Mouse (Mus musculus) thymus, adult 18-20 months (tissue): ENCODE measurements around the gene Slc3a1.

ENCODE experiments used
- DNase-seq, 2 experiments: peaks; one replicate each; pipeline ENCODE4 v3.0.0; 2022; ENCODE audit warnings: mixed read lengths in 2 of 2

Gene Slc3a1

GRCm38 (mm10) chr17:85038311-85038710 lies 10.1 kb downstream of the Slc3a1 start:
- DNase-seq = no peak

GRCm38 (mm10) chr17:85038761-85039160 lies 10.6 kb downstream of the Slc3a1 start:
- DNase-seq = no peak

- DNase-seq = no peak
Observed at GRCm38 (mm10) chr17:85040913-85041312, 12.7 kb downstream of the Slc3a1 start.

- no peak for DNase-seq
Observed at GRCm38 (mm10) chr17:85042419-85042818, 14.2 kb downstream of the Slc3a1 start.

- no peak for DNase-seq
Observed at GRCm38 (mm10) chr17:85043404-85043816, 15.2 kb downstream of the Slc3a1 start.

- DNase-seq = no peak
Observed at GRCm38 (mm10) chr17:85044466-85044865, 16.3 kb downstream of the Slc3a1 start.

GRCm38 (mm10) chr17:85045160-85045559 lies 17.0 kb downstream of the Slc3a1 start:
- no peak for DNase-seq

- DNase-seq = no peak
Observed at GRCm38 (mm10) chr17:85048379-85048778, 20.2 kb downstream of the Slc3a1 start.

GRCm38 (mm10) chr17:85058276-85058675 lies 30.1 kb downstream of the Slc3a1 start:
- DNase-seq = no peak

GRCm38 (mm10) chr17:85059136-85059535 lies 31.0 kb downstream of the Slc3a1 start:
- DNase-seq = no peak

GRCm38 (mm10) chr17:85063560-85063959 lies 35.4 kb downstream of the Slc3a1 start:
- no peak for DNase-seq

- no peak for DNase-seq
Observed at GRCm38 (mm10) chr17:85067331-85067730, 39.2 kb downstream of the Slc3a1 start.

GRCm38 (mm10) chr17:85070658-85071057 lies 42.5 kb downstream of the Slc3a1 start:
- DNase-seq = no peak

GRCm38 (mm10) chr17:85071088-85071775 lies 43.1 kb downstream of the Slc3a1 start:
- no peak for DNase-seq

- no peak for DNase-seq
Observed at GRCm38 (mm10) chr17:85072383-85072782, 44.2 kb downstream of the Slc3a1 start.

- DNase-seq = no peak
Observed at GRCm38 (mm10) chr17:85073214-85073613, 45.0 kb downstream of the Slc3a1 start.

- DNase-seq = no peak
Observed at GRCm38 (mm10) chr17:85074083-85074482, 45.9 kb downstream of the Slc3a1 start.

- no peak for DNase-seq
Observed at GRCm38 (mm10) chr17:85079276-85079675, 51.1 kb downstream of the Slc3a1 start.

GRCm38 (mm10) chr17:85080781-85081180 lies 52.6 kb downstream of the Slc3a1 start:
- DNase-seq = no peak

- DNase-seq = no peak
Observed at GRCm38 (mm10) chr17:85085335-85085734, 57.2 kb downstream of the Slc3a1 start.

GRCm38 (mm10) chr17:85086501-85086900 lies 58.3 kb downstream of the Slc3a1 start:
- DNase-seq = no peak

- no peak for DNase-seq
Observed at GRCm38 (mm10) chr17:85087591-85087990, 59.4 kb downstream of the Slc3a1 start.

- DNase-seq = no peak
Observed at GRCm38 (mm10) chr17:85088401-85088800, 60.2 kb downstream of the Slc3a1 start.

- DNase-seq = no peak
Observed at GRCm38 (mm10) chr17:85089011-85089410, 60.8 kb downstream of the Slc3a1 start.

- no peak for DNase-seq
Observed at GRCm38 (mm10) chr17:85089621-85090020, 61.4 kb downstream of the Slc3a1 start.
